Mouse (Mus musculus): ENCODE measurements at regions not wholly inside any gene's neighbourhood (a gene's known extent, or its start where the extent isn't known, plus 50 kb on each side); places are given as distances from the start of the nearest gene placed in this dataset.

- DNase-seq, result no peak
These were observed 54.6 kb downstream of the Mex3b start for GRCm38 (mm10) chr7:82921722-82922121.

- no peak for DNase-seq
These were observed 56.3 kb downstream of the Mex3b start for GRCm38 (mm10) chr7:82923220-82924071.

GRCm38 (mm10) chr7:82924092-82924491 is 57.0 kb downstream of the Mex3b start:
- no peak for DNase-seq

- DNase-seq, result no peak
These were observed 71.2 kb downstream of the Mex3b start for GRCm38 (mm10) chr7:82938311-82938710.

GRCm38 (mm10) chr7:82939536-82939935 is 72.4 kb downstream of the Mex3b start:
- DNase-seq, result no peak

GRCm38 (mm10) chr7:82943376-82943775 is 76.2 kb downstream of the Mex3b start:
- DNase-seq, result no peak

GRCm38 (mm10) chr7:82943797-82944196 is 76.7 kb downstream of the Mex3b start:
- no peak for DNase-seq

GRCm38 (mm10) chr7:82949372-82949771 is 82.2 kb downstream of the Mex3b start:
- no peak for DNase-seq

- no peak for DNase-seq
These were observed 90.3 kb downstream of the Mex3b start for GRCm38 (mm10) chr7:82957208-82957977.

- DNase-seq, result no peak
These were observed 103.5 kb downstream of the Mex3b start for GRCm38 (mm10) chr7:82970599-82970998.

GRCm38 (mm10) chr7:82971244-82971643 is 104.1 kb downstream of the Mex3b start:
- DNase-seq, result no peak

GRCm38 (mm10) chr7:82972214-82973006 is 105.3 kb downstream of the Mex3b start:
- no peak for DNase-seq

- DNase-seq, result no peak
These were observed 123.6 kb downstream of the Mex3b start for GRCm38 (mm10) chr7:82990708-82991107.

GRCm38 (mm10) chr7:82993136-82993535 is 126.0 kb downstream of the Mex3b start:
- no peak for DNase-seq

GRCm38 (mm10) chr7:82998848-82999247 is 131.7 kb downstream of the Mex3b start:
- no peak for DNase-seq

- DNase-seq, result no peak
These were observed 140.4 kb downstream of the Mex3b start for GRCm38 (mm10) chr7:83007540-83007939.

GRCm38 (mm10) chr7:83012145-83012544 is 145.0 kb downstream of the Mex3b start:
- DNase-seq, result no peak

GRCm38 (mm10) chr7:83014725-83015690 is 147.9 kb downstream of the Mex3b start:
- no peak for DNase-seq

GRCm38 (mm10) chr7:83015756-83016155 is 148.6 kb downstream of the Mex3b start:
- no peak for DNase-seq

- no peak for DNase-seq
These were observed 149.4 kb downstream of the Mex3b start for GRCm38 (mm10) chr7:83016566-83016965.

GRCm38 (mm10) chr7:83020584-83020983 is 153.5 kb downstream of the Mex3b start:
- DNase-seq, result no peak

- DNase-seq, result no peak
These were observed 156.9 kb downstream of the Mex3b start for GRCm38 (mm10) chr7:83023990-83024389.

All from adrenal gland, adult 8-10 months (tissue).